Mouse (Mus musculus) monocyte, adult 59 days (primary cell): ENCODE measurements around the gene Gosr2. TPM values are rescaled to one million over a fixed set of nuclear protein-coding genes. Genes with fewer than 3 reads are reported as not detected.

ENCODE experiments used
- total RNA-seq, 2 experiments: library from RNA; stranded (reverse); gene quantifications; one replicate each; pipeline ENCODE4 v1.2.4; 2023

The Gosr2 gene
- 10 to 100 TPM; 64.4 to 69.8 TPM for total RNA-seq

GRCm38 (mm10) chr11:103697565-103698176 is at the start of gene Gosr2:
Gosr2 (minus strand) TSS chr11:103697898.

GRCm38 (mm10) chr11:103649301-103649982 is 48.3 kb downstream of the Gosr2 start, which contains the start of gene Rprml:
Rprml (plus strand) TSS chr11:103649570.

DNA sequence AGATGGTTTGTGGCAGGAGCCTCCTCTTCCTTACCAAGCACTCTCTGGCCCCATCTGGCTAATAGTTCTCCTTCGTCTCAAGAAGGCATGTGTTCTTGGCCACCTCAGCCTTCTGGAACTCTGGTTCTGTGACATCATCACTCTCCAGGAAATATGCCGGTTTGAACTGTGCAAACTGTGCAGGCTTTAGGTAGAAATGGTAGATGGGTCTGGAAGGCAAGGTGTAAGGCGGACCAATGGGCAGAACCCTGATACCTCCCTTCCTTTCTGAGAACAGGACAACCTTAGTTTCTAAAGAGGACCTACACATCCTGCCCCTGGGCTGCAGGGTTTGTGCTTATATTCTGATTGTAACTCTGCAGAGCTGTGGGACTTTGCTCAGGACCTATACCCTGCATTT is 58.9 kb downstream of the Gosr2 start, which contains the start of gene Lyzl6:
Gene Lyzl6 (minus strand): TSS at position 101 of the 400 bp plus-strand sequence.

Other genes with a start within 250 kb of the Gosr2 start
- not detected for gene Lrrc37a, start 193.3 kb downstream of the Gosr2 start, total RNA-seq
- not detected for gene Gm884, start 76.8 kb downstream of the Gosr2 start, total RNA-seq
- not detected for gene Lyzl6, start 59.0 kb downstream of the Gosr2 start, total RNA-seq
- not detected for gene Rprml, start 48.3 kb downstream of the Gosr2 start, total RNA-seq
- gene Wnt9b, start 51.9 kb upstream of the Gosr2 start, total RNA-seq, result not detected
- not detected for gene Wnt3, start 76.3 kb upstream of the Gosr2 start, total RNA-seq